Mouse (Mus musculus): ENCODE results near the gene Uox. TPM values are rescaled to one million over a fixed set of nuclear protein-coding genes. Genes with fewer than 3 reads are reported as not detected.
A peak's percentile ranks its signal among the peaks of the same experiment; 100 is the strongest.

Gene Uox
- polyA plus RNA-seq, 1 experiment from 2014 or later = not detected

- Histone ChIP-seq H3K9me3 (replicated peaks; ENCODE audit: control insufficient read depth, low read length) (no peaks in the 10 kb centered on the region), H3K27ac (ENCODE audit: low read depth, low read length) (no peak overlapping the region), H3K4me3 (ENCODE audit: low read depth, low read length) (no peak overlapping the region), H3K4me1 (ENCODE audit: control insufficient read depth, insufficient read depth, low read length) (no peaks in the 10 kb centered on the region), H3K27me3 (replicated peaks; ENCODE audit: control insufficient read depth, insufficient read depth, low read length) (no peaks in the 10 kb centered on the region), H3K9ac (ENCODE audit: low read length) (no peak overlapping the region), H3K4me2 (ENCODE audit: low read length) (no peak overlapping the region), H3K36me3 (ENCODE audit: control insufficient read depth, insufficient read depth, low read length) (no peaks in the 10 kb centered on the region)
- 87% methylated on average over 11 of the region's 11 CpGs for WGBS
- DNase-seq (ENCODE audit: low spot score) (no peak), ATAC-seq (no peak)
Observed at GRCm38 (mm10) chr3:146621966-146622365, 51.7 kb downstream of the Uox start.

DNA sequence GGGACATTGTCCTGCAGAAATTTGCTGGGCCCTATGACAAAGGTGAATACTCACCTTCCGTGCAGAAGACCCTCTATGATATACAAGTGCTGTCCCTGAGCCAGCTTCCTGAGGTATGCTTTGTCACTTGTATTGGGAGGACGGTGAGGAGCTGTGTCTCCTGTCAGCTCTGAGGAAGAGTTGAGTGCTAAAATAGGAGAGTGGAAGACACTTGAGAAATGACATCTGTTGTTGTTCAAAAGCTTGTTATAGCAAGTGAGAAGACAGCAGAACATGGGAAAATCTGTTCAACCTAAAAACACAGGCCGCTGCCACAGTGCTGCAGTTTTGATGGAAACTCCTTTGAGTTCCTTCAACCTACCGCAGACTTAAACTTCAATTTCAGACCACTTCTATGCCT is 55.5 kb downstream of the Uox start:
- 93% methylated on average over 4 of the region's 4 CpGs for WGBS

DNA sequence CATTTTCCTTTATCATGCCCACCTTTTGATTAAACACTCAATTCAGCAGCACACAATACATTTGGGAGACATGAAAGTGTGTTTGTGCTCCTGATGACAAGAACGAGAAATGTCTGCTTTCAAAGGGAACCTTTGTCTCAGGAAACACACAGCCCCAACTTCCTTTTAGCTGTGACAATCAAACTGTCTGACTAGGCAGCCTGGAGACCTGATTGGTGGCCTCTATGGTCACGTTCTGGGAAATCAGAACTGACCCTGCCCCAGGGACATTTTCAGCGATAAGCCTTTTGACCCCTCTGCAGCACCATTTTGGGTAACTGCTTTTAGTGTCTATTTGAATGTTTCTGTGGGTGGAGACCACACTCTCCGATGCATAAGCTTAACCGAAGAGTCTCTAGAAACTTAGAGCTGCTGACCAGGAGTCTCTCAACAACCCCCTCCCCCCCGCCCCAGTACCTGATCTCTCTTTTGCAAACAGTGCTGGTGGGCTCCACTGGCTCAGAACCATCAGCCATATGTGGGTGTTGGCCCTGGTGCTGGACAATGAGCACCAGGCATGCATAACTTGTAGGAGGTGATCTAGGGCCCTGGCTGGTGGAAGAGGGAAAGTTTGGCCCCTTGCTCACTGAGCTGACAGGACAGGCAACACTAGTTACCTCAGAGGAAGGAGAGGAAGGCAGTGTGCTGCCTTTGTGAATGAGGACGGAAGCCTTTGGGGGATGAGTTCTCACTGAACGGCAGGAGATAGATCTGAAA is 58.2 kb downstream of the Uox start:
- ATAC-seq = no peak
- no peak for DNase-seq (ENCODE audit: low spot score)
- H3K27me3 ChIP-seq (replicated peaks; ENCODE audit: control insufficient read depth, insufficient read depth, low read length) = no peaks in the 10 kb centered on the region
- WGBS = 70% methylated on average over 8 of the region's 8 CpGs
- no peak overlapping the region for H3K4me2 ChIP-seq (ENCODE audit: low read length)
- no peaks in the 10 kb centered on the region for H3K36me3 ChIP-seq (ENCODE audit: control insufficient read depth, insufficient read depth, low read length)
- no peak overlapping the region for H3K9ac ChIP-seq (ENCODE audit: low read length)
- H3K27ac ChIP-seq (ENCODE audit: low read depth, low read length) = no peak overlapping the region
- no peak overlapping the region for H3K4me3 ChIP-seq (ENCODE audit: low read depth, low read length)
- no peaks in the 10 kb centered on the region for H3K9me3 ChIP-seq (replicated peaks; ENCODE audit: control insufficient read depth, low read length)
- H3K4me1 ChIP-seq (ENCODE audit: control insufficient read depth, insufficient read depth, low read length) = no peaks in the 10 kb centered on the region

More for the DNA sequence above, 55.5 kb downstream of the Uox start:
- Histone ChIP-seq H3K4me2 (ENCODE audit: low read length) (no peak overlapping the region), H3K4me1 (ENCODE audit: control insufficient read depth, insufficient read depth, low read length) (no peaks in the 10 kb centered on the region), H3K9ac (ENCODE audit: low read length) (no peak overlapping the region), H3K4me3 (ENCODE audit: low read depth, low read length) (no peak overlapping the region), H3K9me3 (replicated peaks; ENCODE audit: control insufficient read depth, low read length) (no peaks in the 10 kb centered on the region), H3K27me3 (replicated peaks; ENCODE audit: control insufficient read depth, insufficient read depth, low read length) (no peaks in the 10 kb centered on the region), H3K27ac (ENCODE audit: low read depth, low read length) (no peak overlapping the region), H3K36me3 (ENCODE audit: control insufficient read depth, insufficient read depth, low read length) (no peaks in the 10 kb centered on the region)
- ATAC-seq = no peak
- DNase-seq (ENCODE audit: low spot score) = no peak

DNA sequence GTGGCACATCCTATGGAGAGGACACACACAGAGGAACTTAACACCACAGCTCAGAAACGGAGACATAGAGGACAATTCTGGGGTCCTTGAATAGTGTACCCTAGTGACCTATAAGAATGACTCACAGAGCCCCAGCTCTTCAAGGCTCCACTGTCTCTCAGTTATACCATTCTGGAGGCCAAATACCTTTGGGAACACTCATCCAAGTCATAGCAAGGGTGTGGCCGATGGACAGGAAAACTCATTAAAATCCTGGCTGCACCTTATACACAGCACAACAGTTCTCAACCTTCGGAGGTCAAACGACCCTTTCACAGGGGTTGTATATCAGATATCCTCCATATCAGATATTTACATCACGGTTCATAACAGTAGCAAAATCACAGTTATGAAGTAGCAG is 62.3 kb downstream of the Uox start:
- no peak overlapping the region for H3K4me3 ChIP-seq (ENCODE audit: low read depth, low read length)
- H3K4me2 ChIP-seq (ENCODE audit: low read length) = no peak overlapping the region
- DNase-seq (ENCODE audit: low spot score) (no peak), ATAC-seq (no peak)
- no peaks in the 10 kb centered on the region for H3K9me3 ChIP-seq (replicated peaks; ENCODE audit: control insufficient read depth, low read length)
- 89% methylated on average over 5 of the region's 5 CpGs for WGBS
- no peaks in the 10 kb centered on the region for H3K36me3 ChIP-seq (ENCODE audit: control insufficient read depth, insufficient read depth, low read length)
- no peaks in the 10 kb centered on the region for H3K27me3 ChIP-seq (replicated peaks; ENCODE audit: control insufficient read depth, insufficient read depth, low read length)
- H3K9ac ChIP-seq (ENCODE audit: low read length) = no peak overlapping the region
- H3K27ac ChIP-seq (ENCODE audit: low read depth, low read length) = no peak overlapping the region
- no peaks in the 10 kb centered on the region for H3K4me1 ChIP-seq (ENCODE audit: control insufficient read depth, insufficient read depth, low read length)

DNA sequence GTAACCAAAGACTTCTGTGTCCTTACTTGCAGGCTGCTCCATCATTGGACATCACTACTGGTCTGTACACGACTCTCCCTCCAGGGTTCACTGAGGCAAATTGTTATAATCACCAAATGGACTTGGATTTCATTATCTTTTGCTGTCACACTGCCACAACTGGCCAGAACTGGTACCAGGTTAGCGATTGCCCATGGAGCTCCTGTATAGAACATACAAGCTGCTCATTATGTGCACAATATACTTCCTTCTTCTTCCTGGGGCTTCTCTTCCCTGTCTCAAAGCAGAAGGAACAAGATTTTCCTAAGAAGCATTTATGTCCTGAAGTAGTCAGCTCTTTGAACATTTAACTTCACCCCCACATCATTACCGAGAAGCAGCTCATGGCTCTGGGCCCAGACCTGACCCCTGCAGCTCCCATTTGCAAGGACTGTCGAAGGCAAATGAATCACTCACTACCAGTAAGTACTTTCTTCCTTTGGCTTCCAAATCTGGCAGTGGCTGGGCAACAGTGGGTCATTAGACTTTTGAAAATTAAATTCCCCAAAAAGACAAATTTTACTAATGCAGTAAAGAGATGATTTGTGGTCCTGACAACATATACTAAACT is 71.7 kb downstream of the Uox start:
- peak; percentile 20 for DNase-seq (ENCODE audit: low spot score)
- Histone ChIP-seq H3K36me3 (ENCODE audit: control insufficient read depth, insufficient read depth, low read length) (no peaks in the 10 kb centered on the region), H3K4me2 (ENCODE audit: low read length) (no peak overlapping the region), H3K4me3 (ENCODE audit: low read depth, low read length) (no peak overlapping the region), H3K27me3 (replicated peaks; ENCODE audit: control insufficient read depth, insufficient read depth, low read length) (no peaks in the 10 kb centered on the region), H3K27ac (ENCODE audit: low read depth, low read length) (no peak overlapping the region), H3K9ac (ENCODE audit: low read length) (no peak overlapping the region), H3K9me3 (replicated peaks; ENCODE audit: control insufficient read depth, low read length) (no peaks in the 10 kb centered on the region), H3K4me1 (ENCODE audit: control insufficient read depth, insufficient read depth, low read length) (no peaks in the 10 kb centered on the region)
- 45% methylated on average over 4 of the region's 4 CpGs for WGBS
- ATAC-seq = no peak

- WGBS = 72% methylated on average over 10 of the region's 10 CpGs
- Histone ChIP-seq H3K27ac (ENCODE audit: low read depth, low read length) (no peak overlapping the region), H3K36me3 (ENCODE audit: control insufficient read depth, insufficient read depth, low read length) (no peaks in the 10 kb centered on the region), H3K9me3 (replicated peaks; ENCODE audit: control insufficient read depth, low read length) (no peaks in the 10 kb centered on the region), H3K4me2 (ENCODE audit: low read length) (no peak overlapping the region), H3K27me3 (replicated peaks; ENCODE audit: control insufficient read depth, insufficient read depth, low read length) (no peaks in the 10 kb centered on the region), H3K9ac (ENCODE audit: low read length) (no peak overlapping the region), H3K4me3 (ENCODE audit: low read depth, low read length) (no peak overlapping the region), H3K4me1 (ENCODE audit: control insufficient read depth, insufficient read depth, low read length) (no peaks in the 10 kb centered on the region)
- ATAC-seq = no peak
- no peak for DNase-seq (ENCODE audit: low spot score)
Observed at GRCm38 (mm10) chr3:146649311-146649894, 79.2 kb downstream of the Uox start.

- Histone ChIP-seq H3K36me3 (ENCODE audit: control insufficient read depth, insufficient read depth, low read length) (no peaks in the 10 kb centered on the region), H3K4me3 (ENCODE audit: low read depth, low read length) (no peak overlapping the region), H3K27ac (ENCODE audit: low read depth, low read length) (no peak overlapping the region), H3K27me3 (replicated peaks; ENCODE audit: control insufficient read depth, insufficient read depth, low read length) (no peaks in the 10 kb centered on the region), H3K4me1 (ENCODE audit: control insufficient read depth, insufficient read depth, low read length) (no peaks in the 10 kb centered on the region), H3K9ac (ENCODE audit: low read length) (no peak overlapping the region), H3K4me2 (ENCODE audit: low read length) (no peak overlapping the region), H3K9me3 (replicated peaks; ENCODE audit: control insufficient read depth, low read length) (no peaks in the 10 kb centered on the region)
- DNase-seq (ENCODE audit: low spot score) (no peak), ATAC-seq (no peak)
- WGBS = 94% methylated on average over 10 of the region's 10 CpGs
Observed at GRCm38 (mm10) chr3:146650716-146651115, 80.5 kb downstream of the Uox start.

GRCm38 (mm10) chr3:146651217-146651616 is 81.0 kb downstream of the Uox start, which contains the start of gene 4930503B20Rik:
Gene 4930503B20Rik (minus strand): TSS chr3:146651317.
- Histone ChIP-seq H3K27ac (ENCODE audit: low read depth, low read length) (no peak within 1 kb of the TSS), H3K36me3 (ENCODE audit: control insufficient read depth, insufficient read depth, low read length) (no peaks in the 10 kb centered on the region), H3K9ac (ENCODE audit: low read length) (no peak within 1 kb of the TSS), H3K4me2 (ENCODE audit: low read length) (no peak within 1 kb of the TSS), H3K4me3 (ENCODE audit: low read depth, low read length) (no peak within 1 kb of the TSS), H3K4me1 (ENCODE audit: control insufficient read depth, insufficient read depth, low read length) (no peaks in the 10 kb centered on the region), H3K27me3 (replicated peaks; ENCODE audit: control insufficient read depth, insufficient read depth, low read length) (no peaks in the 10 kb centered on the region), H3K9me3 (replicated peaks; ENCODE audit: control insufficient read depth, low read length) (no peaks in the 10 kb centered on the region)
- 92% methylated on average over 3 of the region's 3 CpGs for WGBS
- ATAC-seq = no peak
- DNase-seq (ENCODE audit: low spot score) = no peak

DNA sequence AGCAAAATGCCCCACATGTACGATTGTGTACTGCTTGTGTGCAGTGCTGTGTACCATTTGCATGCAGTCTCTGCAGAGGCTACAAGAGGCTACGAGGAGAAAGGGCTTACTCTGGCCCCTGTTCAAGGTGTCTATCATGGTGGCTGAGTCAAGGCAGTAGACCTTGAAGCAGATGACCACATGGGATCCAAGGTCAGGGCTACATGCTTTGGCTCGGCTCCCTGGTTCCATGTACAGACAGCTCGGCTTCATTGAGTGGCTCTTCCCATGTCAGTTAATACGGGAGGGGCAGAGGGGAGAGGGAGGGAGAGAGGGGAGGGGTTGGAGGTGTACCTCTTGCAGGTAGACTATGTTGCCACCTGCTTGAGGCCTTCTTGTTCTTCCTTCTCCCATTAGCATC is 82.2 kb downstream of the Uox start:
- Histone ChIP-seq H3K27me3 (replicated peaks; ENCODE audit: control insufficient read depth, insufficient read depth, low read length) (no peaks in the 10 kb centered on the region), H3K4me2 (ENCODE audit: low read length) (no peak overlapping the region), H3K36me3 (ENCODE audit: control insufficient read depth, insufficient read depth, low read length) (no peaks in the 10 kb centered on the region), H3K4me1 (ENCODE audit: control insufficient read depth, insufficient read depth, low read length) (no peaks in the 10 kb centered on the region), H3K9ac (ENCODE audit: low read length) (no peak overlapping the region), H3K27ac (ENCODE audit: low read depth, low read length) (no peak overlapping the region), H3K9me3 (replicated peaks; ENCODE audit: control insufficient read depth, low read length) (no peaks in the 10 kb centered on the region), H3K4me3 (ENCODE audit: low read depth, low read length) (no peak overlapping the region)
- ATAC-seq (no peak), DNase-seq (ENCODE audit: low spot score) (no peak)
- WGBS = 89% methylated on average over 5 of the region's 5 CpGs
